Mouse (Mus musculus): Measurements from ENCODE around the gene Wdr46. TPM values are rescaled to one million over a fixed set of nuclear protein-coding genes. Genes with fewer than 3 reads are reported as not detected.
"Not testable (repeated sequence)": the region's sequence is repeated elsewhere in the genome, so short reads cannot be mapped to it uniquely, and the experiment has no call there.

Wdr46 gene
- polyA plus RNA-seq, 1 experiment from 2014 or later = 25.2 TPM

GRCm38 (mm10) chr17:33973572-33973971 is 33.1 kb downstream of the Wdr46 start:
- Histone ChIP-seq H3K27me3 (ENCODE audit: control insufficient read depth, insufficient read depth, low read length) (peaks cover 16% of the 10 kb centered on the region), H3K27ac (replicated peaks; ENCODE audit: low read depth, low read length) (no peak overlapping the region), H3K4me3 (ENCODE audit: low read depth, low read length) (no peak overlapping the region), H3K4me2 (ENCODE audit: low read depth, low read length) (no peak overlapping the region), H3K4me1 (ENCODE audit: control insufficient read depth, insufficient read depth, low read length) (no peaks in the 10 kb centered on the region), H3K36me3 (replicated peaks; ENCODE audit: control insufficient read depth, insufficient read depth, low read depth, low read length) (no peaks in the 10 kb centered on the region), H3K9me3 (replicated peaks; ENCODE audit: control insufficient read depth, low read length) (no peaks in the 10 kb centered on the region), H3K9ac (replicated peaks; ENCODE audit: low read length) (no peak overlapping the region)
- no peak for ATAC-seq (replicated peaks; ENCODE audit: insufficient number of reproducible peaks, low FRiP score, low TSS enrichment, low read depth)
- 63% methylated on average over 3 of the region's 3 CpGs for WGBS
- no peak for DNase-seq (ENCODE audit: low spot score)

GRCm38 (mm10) chr17:33977861-33978557 is 37.5 kb downstream of the Wdr46 start:
- ATAC-seq (replicated peaks; ENCODE audit: insufficient number of reproducible peaks, low FRiP score, low TSS enrichment, low read depth) = no peak
- Histone ChIP-seq H3K9me3 (replicated peaks; ENCODE audit: control insufficient read depth, low read length) (no peaks in the 10 kb centered on the region), H3K4me1 (ENCODE audit: control insufficient read depth, insufficient read depth, low read length) (no peaks in the 10 kb centered on the region; the same call in 1 of the 2 replicates), H3K36me3 (replicated peaks; ENCODE audit: control insufficient read depth, insufficient read depth, low read depth, low read length) (no peaks in the 10 kb centered on the region), H3K4me3 (ENCODE audit: low read depth, low read length) (peak overlapping the region; percentile 21), H3K4me2 (ENCODE audit: low read depth, low read length) (peak overlapping the region; percentile 50), H3K27me3 (ENCODE audit: control insufficient read depth, insufficient read depth, low read length) (peaks cover 28% of the 10 kb centered on the region), H3K9ac (replicated peaks; ENCODE audit: low read length) (peak overlapping the region; percentile 37; the same call in 1 of the 2 replicates), H3K27ac (replicated peaks; ENCODE audit: low read depth, low read length) (no peak overlapping the region)
- WGBS = 2% methylated on average over 57 of the region's 57 CpGs
- DNase-seq (ENCODE audit: low spot score) = no peak

GRCm38 (mm10) chr17:33978631-33979031 is 38.2 kb downstream of the Wdr46 start:
- peak overlapping the region; percentile 50 for H3K4me2 ChIP-seq (ENCODE audit: low read depth, low read length)
- no peaks in the 10 kb centered on the region for H3K9me3 ChIP-seq (replicated peaks; ENCODE audit: control insufficient read depth, low read length)
- ATAC-seq (replicated peaks; ENCODE audit: insufficient number of reproducible peaks, low FRiP score, low TSS enrichment, low read depth) (peak; percentile 26; the same call in 1 of the 2 replicates), DNase-seq (ENCODE audit: low spot score) (peak; percentile 40)
- H3K9ac ChIP-seq (replicated peaks; ENCODE audit: low read length) = no peak overlapping the region; the same call in 1 of the 2 replicates
- peaks cover 28% of the 10 kb centered on the region for H3K27me3 ChIP-seq (ENCODE audit: control insufficient read depth, insufficient read depth, low read length)
- 1% methylated on average over 17 of the region's 17 CpGs for WGBS
- H3K27ac ChIP-seq (replicated peaks; ENCODE audit: low read depth, low read length) = no peak overlapping the region
- no peaks in the 10 kb centered on the region; the same call in 1 of the 2 replicates for H3K4me1 ChIP-seq (ENCODE audit: control insufficient read depth, insufficient read depth, low read length)
- H3K36me3 ChIP-seq (replicated peaks; ENCODE audit: control insufficient read depth, insufficient read depth, low read depth, low read length) = no peaks in the 10 kb centered on the region
- peak overlapping the region; percentile 21 for H3K4me3 ChIP-seq (ENCODE audit: low read depth, low read length)

- no peaks in the 10 kb centered on the region for H3K9me3 ChIP-seq (replicated peaks; ENCODE audit: control insufficient read depth, low read length)
- ATAC-seq (replicated peaks; ENCODE audit: insufficient number of reproducible peaks, low FRiP score, low TSS enrichment, low read depth) = no peak
- 77% methylated on average over 6 of the region's 6 CpGs for WGBS
- DNase-seq (ENCODE audit: low spot score) = no peak
- no peak overlapping the region for H3K4me2 ChIP-seq (ENCODE audit: low read depth, low read length)
- H3K9ac ChIP-seq (replicated peaks; ENCODE audit: low read length) = no peak overlapping the region
- no peaks in the 10 kb centered on the region for H3K36me3 ChIP-seq (replicated peaks; ENCODE audit: control insufficient read depth, insufficient read depth, low read depth, low read length)
- no peaks in the 10 kb centered on the region; the same call in 1 of the 2 replicates for H3K4me1 ChIP-seq (ENCODE audit: control insufficient read depth, insufficient read depth, low read length)
- no peak overlapping the region for H3K4me3 ChIP-seq (ENCODE audit: low read depth, low read length)
- H3K27ac ChIP-seq (replicated peaks; ENCODE audit: low read depth, low read length) = no peak overlapping the region
- peaks cover 28% of the 10 kb centered on the region for H3K27me3 ChIP-seq (ENCODE audit: control insufficient read depth, insufficient read depth, low read length)
Observed at GRCm38 (mm10) chr17:33979512-33980050, 39.1 kb downstream of the Wdr46 start.

GRCm38 (mm10) chr17:33980181-33981035 is 39.9 kb downstream of the Wdr46 start:
- H3K36me3 ChIP-seq (replicated peaks; ENCODE audit: control insufficient read depth, insufficient read depth, low read depth, low read length) = no peaks in the 10 kb centered on the region
- no peak overlapping the region for H3K27ac ChIP-seq (replicated peaks; ENCODE audit: low read depth, low read length)
- ATAC-seq (replicated peaks; ENCODE audit: insufficient number of reproducible peaks, low FRiP score, low TSS enrichment, low read depth) = no peak
- no peak overlapping the region for H3K4me2 ChIP-seq (ENCODE audit: low read depth, low read length)
- WGBS = 77% methylated on average over 19 of the region's 19 CpGs
- H3K9ac ChIP-seq (replicated peaks; ENCODE audit: low read length) = no peak overlapping the region
- no peak overlapping the region for H3K4me3 ChIP-seq (ENCODE audit: low read depth, low read length)
- peaks cover 28% of the 10 kb centered on the region for H3K27me3 ChIP-seq (ENCODE audit: control insufficient read depth, insufficient read depth, low read length)
- no peaks in the 10 kb centered on the region; the same call in 1 of the 2 replicates for H3K4me1 ChIP-seq (ENCODE audit: control insufficient read depth, insufficient read depth, low read length)
- DNase-seq (ENCODE audit: low spot score) = no peak
- H3K9me3 ChIP-seq (replicated peaks; ENCODE audit: control insufficient read depth, low read length) = no peaks in the 10 kb centered on the region

GRCm38 (mm10) chr17:33981192-33981909 is 40.9 kb downstream of the Wdr46 start:
- ATAC-seq (replicated peaks; ENCODE audit: insufficient number of reproducible peaks, low FRiP score, low TSS enrichment, low read depth) = peak; percentile 89
- Histone ChIP-seq H3K4me3 (ENCODE audit: low read depth, low read length) (peak overlapping the region; percentile 49), H3K9ac (replicated peaks; ENCODE audit: low read length) (peak overlapping the region; percentile 60), H3K27me3 (ENCODE audit: control insufficient read depth, insufficient read depth, low read length) (peaks cover 27% of the 10 kb centered on the region), H3K4me2 (ENCODE audit: low read depth, low read length) (peak overlapping the region; percentile 53)
- not testable (repeated sequence) for H3K36me3 ChIP-seq (replicated peaks; ENCODE audit: control insufficient read depth, insufficient read depth, low read depth, low read length); H3K27ac ChIP-seq (replicated peaks; ENCODE audit: low read depth, low read length); H3K9me3 ChIP-seq (replicated peaks; ENCODE audit: control insufficient read depth, low read length); H3K4me1 ChIP-seq (ENCODE audit: control insufficient read depth, insufficient read depth, low read length)
- DNase-seq (ENCODE audit: low spot score) = peak; percentile 95
- under 1% methylated on average over 27 of the region's 27 CpGs for whole genome bisulfite sequencing

- WGBS = 15% methylated on average over 8 of the region's 8 CpGs
- H3K9ac ChIP-seq (replicated peaks; ENCODE audit: low read length); ATAC-seq (replicated peaks; ENCODE audit: insufficient number of reproducible peaks, low FRiP score, low TSS enrichment, low read depth); H3K9me3 ChIP-seq (replicated peaks; ENCODE audit: control insufficient read depth, low read length); H3K4me1 ChIP-seq (ENCODE audit: control insufficient read depth, insufficient read depth, low read length); H3K36me3 ChIP-seq (replicated peaks; ENCODE audit: control insufficient read depth, insufficient read depth, low read depth, low read length); H3K4me2 ChIP-seq (ENCODE audit: low read depth, low read length); H3K4me3 ChIP-seq (ENCODE audit: low read depth, low read length); H3K27ac ChIP-seq (replicated peaks; ENCODE audit: low read depth, low read length): not testable (repeated sequence)
- H3K27me3 ChIP-seq (ENCODE audit: control insufficient read depth, insufficient read depth, low read length) = peaks cover 24% of the 10 kb centered on the region
- DNase-seq (ENCODE audit: low spot score) = peak; percentile 60
Observed at GRCm38 (mm10) chr17:33982136-33982535, 41.7 kb downstream of the Wdr46 start.

All from embryonic facial prominence, embryonic 11.5 days (tissue).